Mouse (Mus musculus) thymus, adult 2 months (tissue): Measurements from ENCODE around the gene Suds3. TPM values are rescaled to one million over a fixed set of nuclear protein-coding genes. Genes with fewer than 3 reads are reported as not detected.

Source experiments
- DNase-seq: peaks from one replicate; pipeline ENCODE4 v3.0.0; 2021
- H3K27ac ChIP-seq: fragments of 200-500 bp; 2 replicates; pipeline ENCODE4 v1.5.1; 2012; ENCODE audit warnings: low read length, control low read depth; ENCODE audit not compliant: control insufficient read depth, insufficient read depth
- H3K27me3 ChIP-seq: fragments of 200-500 bp; 2 replicates; pipeline ENCODE4 v1.6.1; 2012; ENCODE audit warnings: mild to moderate bottlenecking, low read length, moderate library complexity, mixed read lengths; ENCODE audit not compliant: control insufficient read depth, insufficient read depth
- H3K36me3 ChIP-seq: fragments of 200-500 bp; 2 replicates; pipeline ENCODE4 v1.6.1; 2012; ENCODE audit warnings: mild to moderate bottlenecking, low read length, moderate library complexity; ENCODE audit not compliant: control insufficient read depth, insufficient read depth
- H3K4me1 ChIP-seq: fragments of 200-500 bp; replicated peaks from 2 replicates; pipeline ENCODE4 v1.6.1; 2012; ENCODE audit warnings: low read length; ENCODE audit not compliant: control insufficient read depth, insufficient read depth
- H3K4me3 ChIP-seq: fragments of 200-500 bp; 2 replicates; pipeline ENCODE4 v1.5.1; 2012; ENCODE audit warnings: mild to moderate bottlenecking, low read length, control low read depth, moderate library complexity; ENCODE audit not compliant: control insufficient read depth, insufficient read depth
- CTCF ChIP-seq: fragments of 200-500 bp; IDR thresholded peaks from 2 replicates; pipeline ENCODE4 v1.5.1; 2012; ENCODE audit warnings: mild to moderate bottlenecking, control low read depth, low read length, moderate library complexity, borderline replicate concordance; ENCODE audit not compliant: control insufficient read depth, poor library complexity, insufficient read depth; ENCODE audit errors: extremely low read depth
- POLR2A ChIP-seq: fragments of 200-500 bp; IDR thresholded peaks from 2 replicates; pipeline ENCODE4 v1.6.1; 2012; ENCODE audit warnings: mild to moderate bottlenecking, low read length, control low read depth, moderate library complexity; ENCODE audit not compliant: control insufficient read depth, poor library complexity, insufficient read depth; ENCODE audit errors: extremely low read depth
- WGBS: fragments of 180-500 bp; shearing (Covaris S2); methylation state at CpG from one replicate; pipeline ENCODE4 v1.1.7; 2018; 5-methylcytosine and 5-hydroxymethylcytosine counted together
- polyA plus RNA-seq: library from polyadenylated mRNA; depleted of rRNA; stranded (reverse); fragments of >200 nt; gene quantifications from 2 replicates; pipeline ENCODE4 v1.2.3, GENCODE M21; 2012

Gene Suds3
- polyA plus RNA-seq, 1 experiment: 108 TPM

DNA sequence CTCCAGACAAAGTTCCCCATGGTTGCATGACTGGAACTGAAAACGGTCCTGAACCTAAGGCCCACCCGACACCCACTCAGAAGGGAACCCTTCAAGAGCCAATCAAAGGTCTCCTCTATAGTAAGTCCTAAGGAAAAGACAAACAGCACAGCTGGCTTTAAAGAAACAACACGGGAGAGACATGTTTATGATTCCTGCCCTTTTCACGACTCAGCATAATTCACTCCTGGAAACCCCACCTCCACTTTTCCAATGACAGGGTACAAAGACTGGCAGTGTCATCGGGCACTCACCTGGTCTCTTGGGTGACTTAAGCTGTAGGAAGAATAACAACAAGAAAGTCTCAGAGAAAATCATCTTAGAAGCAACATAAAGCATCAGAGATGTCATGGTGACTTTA is 16.9 kb downstream of the Suds3 start:
- no peaks in the 10 kb centered on the region for H3K27me3 ChIP-seq
- H3K4me3 ChIP-seq: no peak overlapping the region
- H3K36me3 ChIP-seq: peaks cover 29% of the 10 kb centered on the region
- TF ChIP-seq POLR2A: no peak
- no peak for TF ChIP-seq CTCF
- H3K27ac ChIP-seq: no peak overlapping the region
- no peak for DNase-seq
- H3K4me1 ChIP-seq: no peaks in the 10 kb centered on the region
- WGBS: 95% methylated on average over 5 of the region's 5 CpGs

DNA sequence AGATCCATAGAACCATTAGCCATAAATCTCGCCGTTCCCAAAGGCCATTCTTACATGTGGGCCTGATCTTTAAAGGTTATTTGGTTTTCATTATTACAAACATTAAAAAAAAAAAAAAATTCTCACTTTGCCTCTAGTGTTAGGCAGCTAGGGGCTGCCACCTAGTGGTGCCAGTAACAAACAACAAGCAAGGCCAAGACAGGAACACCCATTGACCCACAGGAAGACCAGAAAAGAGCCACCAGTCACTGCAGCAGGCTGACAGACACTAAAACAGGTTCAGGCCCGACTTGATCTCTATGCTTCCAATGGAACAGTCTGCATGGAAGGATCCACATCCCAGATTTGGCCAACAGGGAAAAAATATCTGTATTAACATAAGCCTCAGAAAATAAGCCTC is 19.2 kb downstream of the Suds3 start:
- Histone ChIP-seq H3K4me3 (no peak overlapping the region), H3K27ac (no peak overlapping the region), H3K36me3 (peaks cover 50% of the 10 kb centered on the region), H3K4me1 (no peaks in the 10 kb centered on the region), H3K27me3 (no peaks in the 10 kb centered on the region)
- 59% methylated on average over 3 of the region's 3 CpGs for WGBS
- TF ChIP-seq CTCF (peak; percentile 30; the same call in 1 of the 2 replicates), POLR2A (no peak)
- peak; percentile 56 for DNase-seq

DNA sequence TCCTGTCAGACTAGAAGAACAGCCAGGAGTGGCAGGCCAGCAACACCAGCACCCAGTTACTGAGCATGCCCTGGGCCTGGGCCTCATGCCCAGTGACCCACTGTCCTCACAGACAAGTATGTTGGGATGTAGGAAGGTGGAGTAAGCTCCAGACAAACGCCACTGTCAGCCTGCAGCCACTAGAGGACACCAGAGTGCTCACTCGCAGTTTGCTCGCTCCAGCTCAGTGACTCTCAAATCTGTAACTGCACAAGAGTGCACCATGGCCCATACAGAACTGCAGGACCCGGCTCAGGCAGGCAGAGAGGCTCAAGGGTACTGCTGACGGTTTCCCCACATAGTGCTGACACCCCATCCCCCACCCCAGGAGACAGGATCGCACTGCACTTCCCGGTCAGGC is 21.5 kb downstream of the Suds3 start:
- Histone ChIP-seq H3K4me1 (peaks cover 3% of the 10 kb centered on the region; the same call in 1 of the 2 replicates), H3K27me3 (no peaks in the 10 kb centered on the region), H3K36me3 (peaks cover 40% of the 10 kb centered on the region), H3K4me3 (no peak overlapping the region), H3K27ac (no peak overlapping the region)
- TF ChIP-seq CTCF (peak; percentile 65; the same call in 1 of the 2 replicates), POLR2A (no peak)
- WGBS: 68% methylated on average over 7 of the region's 7 CpGs
- no peak for DNase-seq

DNA sequence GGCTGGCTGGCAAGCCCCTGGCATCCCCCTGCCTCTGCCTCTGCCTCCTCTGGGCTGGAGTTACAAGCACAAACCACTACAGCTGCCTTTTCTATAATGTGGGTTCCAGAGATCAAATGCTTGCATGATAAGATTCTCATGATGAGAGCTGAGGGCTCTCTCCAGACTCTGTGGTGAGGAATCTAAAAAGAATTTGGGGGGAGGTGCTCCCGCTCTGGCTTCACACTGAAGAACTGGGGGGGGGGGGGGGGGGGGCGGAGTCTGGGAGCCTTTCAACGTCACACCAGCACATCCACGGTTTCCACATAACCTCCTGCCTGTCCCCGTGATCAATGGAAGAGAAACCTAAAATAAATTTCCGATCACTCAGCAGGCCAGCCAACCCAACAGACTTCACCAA is 26.1 kb downstream of the Suds3 start:
- H3K36me3 ChIP-seq: peaks cover 32% of the 10 kb centered on the region
- no peak for TF ChIP-seq POLR2A
- H3K4me1 ChIP-seq: peaks cover 4% of the 10 kb centered on the region; the same call in 1 of the 2 replicates
- 14% methylated on average over 6 of the region's 6 CpGs for WGBS
- no peak overlapping the region for H3K27ac ChIP-seq
- no peak overlapping the region for H3K4me3 ChIP-seq
- no peak for DNase-seq
- no peaks in the 10 kb centered on the region; the same call in 1 of the 2 replicates for H3K27me3 ChIP-seq

DNA sequence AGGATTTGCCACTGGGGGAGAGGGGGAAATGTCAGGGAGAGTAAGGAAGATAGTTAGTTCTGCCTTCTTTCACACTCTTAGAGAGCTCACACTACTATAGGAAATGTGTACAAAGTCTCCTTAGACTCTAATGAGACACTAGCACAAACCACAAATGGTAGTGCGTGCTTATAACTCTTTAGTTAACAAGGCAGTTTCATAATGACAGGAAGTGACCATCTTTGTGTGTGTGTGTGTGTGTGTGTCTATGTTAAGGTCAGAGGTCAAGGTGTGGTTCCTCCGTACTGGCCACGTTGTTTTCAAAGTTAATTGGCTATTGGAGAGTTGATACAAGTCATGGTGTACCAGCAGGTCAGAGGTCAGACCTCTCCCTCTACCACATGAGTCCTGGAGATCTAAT is 26.8 kb downstream of the Suds3 start:
- TF ChIP-seq CTCF (no peak), POLR2A (no peak)
- no peaks in the 10 kb centered on the region; the same call in 1 of the 2 replicates for H3K27me3 ChIP-seq
- no peak overlapping the region for H3K27ac ChIP-seq
- 18% methylated on average over 3 of the region's 3 CpGs for WGBS
- no peak overlapping the region for H3K4me3 ChIP-seq
- no peak for DNase-seq
- peaks cover 29% of the 10 kb centered on the region for H3K36me3 ChIP-seq
- peaks cover 4% of the 10 kb centered on the region; the same call in 1 of the 2 replicates for H3K4me1 ChIP-seq

DNA sequence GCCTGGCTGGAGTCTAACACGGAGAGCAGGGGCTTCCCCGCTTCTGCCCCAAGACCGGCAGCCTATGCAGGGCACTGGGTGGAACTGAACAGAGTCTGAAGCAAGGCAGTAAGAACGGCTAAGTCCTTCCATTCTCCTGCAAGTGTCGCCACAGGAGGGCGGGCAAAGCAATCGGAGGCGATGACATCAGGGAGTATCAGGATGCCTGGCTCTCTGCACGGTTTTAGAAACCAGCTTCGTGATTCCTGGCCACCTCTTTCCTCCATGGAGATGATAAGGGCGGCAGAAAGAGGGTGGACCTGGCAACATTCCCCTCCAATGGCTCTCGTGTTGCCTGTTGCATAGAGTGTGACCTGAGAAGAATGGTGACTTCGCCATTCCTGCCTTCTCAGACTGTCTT is 28.2 kb downstream of the Suds3 start:
- WGBS: 14% methylated on average over 13 of the region's 13 CpGs
- H3K36me3 ChIP-seq: peaks cover 15% of the 10 kb centered on the region
- no peak for DNase-seq
- TF ChIP-seq CTCF: no peak
- TF ChIP-seq POLR2A: no peak
- H3K4me3 ChIP-seq: no peak overlapping the region
- H3K27ac ChIP-seq: no peak overlapping the region
- no peaks in the 10 kb centered on the region; the same call in 1 of the 2 replicates for H3K27me3 ChIP-seq
- peaks cover 4% of the 10 kb centered on the region; the same call in 1 of the 2 replicates for H3K4me1 ChIP-seq

DNA sequence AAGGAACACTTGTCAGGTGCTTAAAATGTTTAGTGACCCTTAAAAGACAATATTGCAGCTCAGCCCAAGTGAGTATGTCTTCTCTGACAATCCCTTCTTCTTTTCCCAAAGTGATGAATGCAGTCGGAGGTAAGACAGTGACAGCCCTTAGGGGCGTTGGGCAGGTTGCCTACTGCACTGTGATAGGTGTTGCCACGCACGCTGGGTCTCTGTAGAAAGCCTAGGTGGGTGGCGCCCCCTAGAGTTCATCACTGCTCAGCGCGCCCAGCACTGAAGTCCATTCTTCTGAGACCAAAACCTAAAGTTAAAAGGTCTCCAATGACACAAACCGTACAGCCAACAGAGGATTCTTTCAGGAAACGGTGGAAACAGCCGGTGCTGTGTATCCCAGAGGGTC is 46.4 kb downstream of the Suds3 start:
- H3K4me1 ChIP-seq: peaks cover 14% of the 10 kb centered on the region
- no peaks in the 10 kb centered on the region for H3K36me3 ChIP-seq
- peak; percentile 39 for DNase-seq
- WGBS: 14% methylated on average over 10 of the region's 10 CpGs
- H3K27me3 ChIP-seq: no peaks in the 10 kb centered on the region
- H3K27ac ChIP-seq: no peak overlapping the region
- no peak overlapping the region for H3K4me3 ChIP-seq
- TF ChIP-seq POLR2A (no peak), CTCF (peak; percentile 59)
